Mouse (Mus musculus) regulatory T cell (primary cell): Measurements from ENCODE around the gene Gas7.

Source experiments
- in situ Hi-C: fragments of 300-600 bp; cut with MboI, MseI; formaldehyde crosslinking; loops from one replicate; pipeline ENCODE4 v1.15.1; 2025; ENCODE audit warnings: high pct_unique_total_duplicates

Gene Gas7

DNA sequence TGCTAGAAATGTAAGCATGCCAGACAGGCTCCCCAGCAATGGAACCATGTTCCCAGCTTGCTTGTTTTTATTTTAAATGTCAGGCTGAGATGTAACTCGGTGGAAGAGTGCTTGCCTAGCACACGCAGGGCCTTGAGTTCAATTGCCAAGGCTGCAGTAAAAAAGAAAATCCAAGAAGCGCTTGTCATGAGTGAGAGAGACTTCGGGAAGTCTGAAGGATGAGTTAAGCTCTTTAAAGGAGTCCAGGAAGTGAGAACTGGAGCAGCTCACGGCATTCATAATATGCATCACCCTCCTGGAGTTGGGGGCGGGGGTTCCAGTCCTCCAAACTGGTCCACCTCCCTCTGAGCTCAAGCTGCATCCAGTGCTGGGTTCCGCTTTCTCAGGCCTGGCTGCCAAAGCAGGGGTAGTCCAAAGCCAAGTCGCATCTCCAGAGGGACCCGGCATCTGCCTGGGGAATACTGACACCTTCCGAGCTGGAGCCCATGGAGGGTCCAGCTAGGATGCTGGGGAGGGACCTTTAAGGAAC, 34.5 kb downstream of the Gas7 start:
- in situ Hi-C loops = no loop called here

- in situ Hi-C loops = no loop called here
Measured at GRCm38 (mm10) chr11:67496796-67497195, 41.6 kb downstream of the Gas7 start.

- in situ Hi-C loops = no loop called here
Measured at GRCm38 (mm10) chr11:67500115-67500514, 44.9 kb downstream of the Gas7 start.

GRCm38 (mm10) chr11:67501468-67502244, 46.4 kb downstream of the Gas7 start:
- in situ Hi-C loops = no loop called here

DNA sequence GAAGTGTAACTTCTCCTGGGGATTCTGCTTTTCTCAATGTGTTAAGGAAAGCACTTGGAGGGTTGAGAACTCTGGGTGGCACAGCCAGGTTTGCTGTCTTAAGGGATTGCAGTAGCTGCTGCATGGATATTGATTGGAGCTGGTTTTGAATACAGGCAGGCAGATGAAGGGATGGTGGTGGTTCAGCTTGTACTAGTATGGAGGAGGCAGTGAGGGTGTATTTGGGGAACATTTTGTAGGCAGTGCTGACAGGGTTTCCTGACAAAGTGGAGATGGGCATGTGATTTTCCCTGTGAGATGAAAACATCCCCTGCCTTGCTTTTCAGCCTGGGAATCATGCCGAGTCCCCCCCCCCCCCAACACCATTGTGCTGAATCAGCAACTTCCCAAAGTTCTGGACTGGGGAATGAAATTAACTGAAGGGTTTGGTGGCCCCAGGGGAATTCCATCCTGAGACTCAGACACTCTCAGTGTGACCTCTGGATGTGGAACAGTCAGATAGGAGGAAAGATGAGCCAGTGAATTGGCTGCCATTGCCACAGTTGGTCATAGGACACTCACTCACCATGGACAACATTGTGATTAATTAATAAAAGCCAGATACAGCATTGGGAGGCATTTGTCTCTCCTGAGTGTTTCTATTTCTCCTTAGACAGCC, 54.1 kb downstream of the Gas7 start:
- in situ Hi-C loops = no loop called here

- in situ Hi-C loops = no loop called here
Measured at GRCm38 (mm10) chr11:67510831-67511230, 55.6 kb downstream of the Gas7 start.

GRCm38 (mm10) chr11:67513001-67513400, 57.8 kb downstream of the Gas7 start:
- in situ Hi-C loops = no loop called here

DNA sequence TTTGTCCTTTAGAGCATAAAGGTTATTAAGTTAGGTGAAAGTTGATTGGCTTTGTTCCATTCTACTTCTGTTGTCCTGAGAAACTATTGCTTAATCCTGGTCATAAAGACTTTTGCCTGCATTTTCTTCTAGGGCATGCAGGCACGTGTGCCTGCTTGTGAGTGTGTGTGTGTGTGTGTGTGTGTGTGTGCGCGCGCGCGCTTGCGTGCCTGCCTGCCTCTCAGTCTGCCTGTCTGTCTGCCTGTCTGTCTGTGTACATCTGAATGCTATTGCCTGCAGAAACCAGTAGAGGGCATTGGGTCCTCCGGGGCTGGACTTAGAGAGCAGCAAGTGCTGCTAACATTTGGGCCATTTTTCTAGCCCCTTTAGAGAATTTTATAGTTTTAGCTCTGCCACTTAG, 59.2 kb downstream of the Gas7 start:
- in situ Hi-C loops = no loop called here

- in situ Hi-C loops = no loop called here
Measured at GRCm38 (mm10) chr11:67515020-67515911, 60.0 kb downstream of the Gas7 start.

- in situ Hi-C loops = no loop called here
Measured at GRCm38 (mm10) chr11:67515912-67516305, 60.7 kb downstream of the Gas7 start.

- in situ Hi-C loops = no loop called here
Measured at GRCm38 (mm10) chr11:67517748-67518147, 62.5 kb downstream of the Gas7 start.

- in situ Hi-C loops = no loop called here
Measured at GRCm38 (mm10) chr11:67518985-67519384, 63.7 kb downstream of the Gas7 start.

GRCm38 (mm10) chr11:67522671-67523070, 67.4 kb downstream of the Gas7 start:
- in situ Hi-C loops = no loop called here

- in situ Hi-C loops = no loop called here
Measured at GRCm38 (mm10) chr11:67523806-67524205, 68.6 kb downstream of the Gas7 start.

DNA sequence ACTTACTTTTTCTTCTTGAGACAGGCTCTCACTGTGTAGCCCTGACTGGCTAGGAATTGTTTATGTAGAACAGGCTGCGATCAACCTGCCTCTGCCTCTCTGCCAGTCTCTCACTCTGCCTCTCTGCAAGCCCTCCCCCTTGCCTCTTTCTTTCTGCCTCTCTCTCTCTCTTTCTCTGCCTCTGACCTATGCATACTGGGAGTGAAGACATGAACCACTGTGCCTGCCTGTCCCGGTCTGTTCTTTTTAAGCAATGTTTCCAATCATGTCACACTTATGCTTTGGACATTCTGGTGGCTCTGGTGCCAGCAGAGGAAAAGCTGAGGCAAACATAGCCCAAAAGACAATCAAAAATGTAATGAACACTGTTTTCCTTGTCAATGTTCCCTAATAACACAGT, 69.5 kb downstream of the Gas7 start:
- in situ Hi-C loops = loop anchor here (5.0 kb wide), 1 partner anchor 123 kb away; no protein-coding TSS in a partner anchor

DNA sequence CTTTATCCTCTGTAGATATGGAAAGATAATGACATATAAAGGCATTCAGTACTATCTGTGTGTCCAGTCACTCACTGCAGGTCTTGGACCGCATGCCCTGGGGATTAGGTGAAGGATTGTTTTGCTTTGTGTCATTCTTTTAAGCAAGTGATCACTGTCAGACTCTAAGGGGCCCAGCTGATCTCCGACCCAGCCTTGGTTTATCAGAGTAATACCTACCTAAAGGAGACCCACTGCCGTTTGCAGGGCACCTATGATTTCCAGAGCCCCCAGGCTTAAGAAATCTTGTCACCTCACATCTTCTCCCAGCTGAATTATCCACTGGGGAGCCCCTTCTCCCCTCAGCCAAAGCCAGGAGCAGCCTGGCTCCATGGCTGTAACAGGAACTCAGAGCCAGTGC, 70.6 kb downstream of the Gas7 start:
- in situ Hi-C loops = loop anchor here (5.0 kb wide), 1 partner anchor 121 kb away; no protein-coding TSS in a partner anchor

DNA sequence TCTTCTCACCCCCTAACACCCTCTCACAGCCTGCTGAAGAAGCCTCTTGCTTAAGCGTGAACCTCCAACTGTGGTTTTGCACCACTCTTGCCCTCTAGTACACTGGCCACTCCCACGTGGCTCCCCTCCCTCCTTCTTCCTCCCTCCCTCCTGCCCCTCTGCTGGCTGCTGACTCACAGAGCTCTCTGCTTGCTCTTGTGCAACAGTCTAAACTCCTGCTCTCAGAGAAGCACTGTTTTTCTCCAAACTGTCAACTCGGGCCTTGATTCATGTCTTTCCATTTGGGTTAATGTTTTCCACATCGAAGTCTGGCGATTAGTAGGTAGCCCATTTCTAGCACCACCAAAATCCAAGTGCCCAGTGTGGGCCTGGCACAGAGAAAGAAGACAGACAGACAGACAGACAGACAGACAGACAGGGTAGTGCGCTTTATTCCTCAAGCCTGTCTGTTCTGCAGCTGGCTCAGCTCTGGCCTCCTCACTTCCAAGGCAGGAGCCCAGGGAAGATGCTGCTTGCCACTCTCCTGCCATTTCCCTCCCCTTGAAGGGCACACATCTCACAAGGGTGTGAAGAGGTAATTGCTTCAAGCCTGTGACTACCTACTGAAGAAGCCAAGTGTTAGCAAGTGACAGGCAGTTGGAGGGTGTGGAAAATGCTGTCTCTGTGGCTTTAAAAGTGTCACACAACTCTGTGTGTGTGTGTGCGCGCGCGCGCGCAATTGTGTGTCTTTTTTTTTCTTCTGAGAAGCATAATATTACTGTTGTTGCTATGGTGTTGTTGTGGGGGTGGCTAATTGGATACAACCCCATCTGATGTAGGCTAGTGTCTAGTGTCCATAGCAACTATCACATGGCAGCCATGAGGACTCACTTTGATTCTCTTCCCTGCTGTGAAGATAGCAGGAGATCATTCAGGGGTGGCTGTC, 71.6 kb downstream of the Gas7 start:
- in situ Hi-C loops = loop anchor here (5.0 kb wide), 1 partner anchor 120 kb away; no protein-coding TSS in a partner anchor

DNA sequence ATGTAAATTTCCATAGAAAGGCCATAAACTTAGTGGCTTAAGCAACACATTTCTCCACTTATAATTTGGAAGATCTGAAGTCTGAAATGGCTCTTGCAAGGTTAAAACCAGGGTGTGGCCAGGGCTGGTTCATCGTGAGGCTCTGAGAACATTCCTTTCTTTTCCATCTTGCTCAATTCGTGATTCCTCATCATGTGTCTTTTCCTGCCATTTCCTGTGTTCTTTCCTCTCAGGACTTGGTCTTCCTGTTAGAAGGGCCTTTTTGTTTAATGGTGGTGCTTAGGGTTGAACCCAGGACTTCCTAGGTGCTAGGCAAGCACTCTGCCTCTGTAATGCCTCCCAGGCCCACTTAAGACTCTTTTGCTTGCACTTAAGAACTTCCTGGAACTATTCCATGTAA, 76.0 kb downstream of the Gas7 start:
- in situ Hi-C loops = no loop called here

DNA sequence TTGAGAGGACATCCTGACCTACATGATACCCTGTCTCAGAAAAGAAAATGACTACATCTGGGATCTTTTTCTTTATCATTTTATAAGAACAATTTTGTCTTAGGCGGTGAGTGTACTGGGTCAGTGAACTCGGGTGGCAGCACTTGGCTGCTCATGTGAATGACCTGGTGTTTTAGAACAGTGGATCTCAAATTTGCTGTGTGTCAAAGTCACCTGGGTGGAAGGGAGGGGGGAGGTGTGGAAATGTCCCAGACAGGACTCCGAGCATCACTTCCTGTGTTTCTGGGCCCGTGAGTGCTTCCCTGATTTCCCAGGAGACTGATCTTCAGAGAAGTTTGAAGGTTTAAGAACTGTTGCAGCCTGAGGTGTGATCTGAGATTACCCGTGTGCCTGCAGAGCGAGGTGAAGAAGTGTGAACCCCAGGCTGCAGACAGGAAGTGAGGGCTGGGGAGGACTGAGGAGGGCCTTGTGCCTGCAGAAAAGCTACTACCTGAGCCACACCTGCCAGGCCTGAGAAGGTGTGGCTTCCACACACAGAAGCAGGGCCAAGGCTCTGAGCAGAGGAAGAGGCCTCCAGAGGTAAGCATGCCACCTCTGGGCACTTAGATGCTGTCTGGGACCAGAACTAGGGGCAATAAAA, 76.8 kb downstream of the Gas7 start:
- in situ Hi-C loops = no loop called here

DNA sequence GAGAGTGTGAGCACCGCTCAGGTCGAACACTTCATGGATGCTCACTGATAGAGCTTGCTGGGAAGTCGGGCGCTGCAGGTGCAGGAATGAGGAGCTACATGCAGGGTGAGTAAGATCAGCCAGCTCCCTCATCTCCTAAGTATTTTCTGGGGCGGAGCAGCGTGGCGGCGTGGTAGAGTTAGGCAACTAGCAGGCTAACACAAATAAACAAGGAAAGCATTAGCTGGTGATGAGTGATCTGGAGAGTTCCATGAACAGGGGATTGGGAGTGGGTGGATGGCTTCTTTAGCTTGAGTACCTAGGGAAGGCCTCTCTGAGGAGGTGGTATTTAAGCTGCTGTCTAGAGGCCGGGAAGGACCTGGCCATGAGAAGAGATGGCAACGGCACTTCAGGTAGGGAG, 77.5 kb downstream of the Gas7 start:
- in situ Hi-C loops = no loop called here
